Mouse (Mus musculus) bone marrow, adult 2 months (tissue): ENCODE results near the gene Cds1.

Source experiments
- CTCF ChIP-seq: fragments of 200-500 bp; IDR thresholded peaks from 2 replicates; pipeline ENCODE4 v1.5.1; 2011; ENCODE audit warnings: low read length, control low read depth; ENCODE audit not compliant: control insufficient read depth, insufficient read depth
- POLR2A ChIP-seq: fragments of 200-500 bp; IDR thresholded peaks from 2 replicates; pipeline ENCODE4 v1.6.1; 2011; ENCODE audit warnings: low read depth, mild to moderate bottlenecking, control low read depth, low read length, borderline replicate concordance; ENCODE audit not compliant: control insufficient read depth

GRCm38 (mm10) chr5:101832042-101832441, 67.1 kb downstream of the Cds1 start:
- TF ChIP-seq CTCF (no peak), POLR2A (no peak)
